Mouse (Mus musculus) forebrain, embryonic 13.5 days (tissue): ENCODE measurements around the gene Serpine1. TPM values are rescaled to one million over a fixed set of nuclear protein-coding genes. Genes with fewer than 3 reads are reported as not detected.

ENCODE experiments used
- ATAC-seq: fragments of 200-750 bp; cut with Nextera tagmentation; 2 replicates; pipeline ENCODE4 v1.8.0; 2017
- H3K27ac ChIP-seq: fragments of 300-500 bp; sonication (generic); 2 replicates; pipeline ENCODE4 v1.5.1; 2015; ENCODE audit warnings: inconsistent platforms, mild to moderate bottlenecking, moderate library complexity
- H3K27me3 ChIP-seq: fragments of 300-500 bp; sonication (generic); 2 replicates; pipeline ENCODE4 v1.6.1; 2015; ENCODE audit warnings: mild to moderate bottlenecking, inconsistent platforms
- H3K36me3 ChIP-seq: fragments of 300-500 bp; sonication (generic); 2 replicates; pipeline ENCODE4 v1.6.1; 2015; ENCODE audit warnings: mild to moderate bottlenecking, inconsistent platforms; ENCODE audit not compliant: poor library complexity, severe bottlenecking
- H3K4me1 ChIP-seq: fragments of 300-500 bp; sonication (generic); 2 replicates; pipeline ENCODE4 v1.6.1; 2015; ENCODE audit warnings: inconsistent platforms
- H3K4me2 ChIP-seq: fragments of 300-500 bp; sonication (generic); 2 replicates; pipeline ENCODE4 v1.6.1; 2015; ENCODE audit warnings: inconsistent platforms, mild to moderate bottlenecking, moderate library complexity
- H3K4me3 ChIP-seq: fragments of 300-500 bp; sonication (generic); 2 replicates; pipeline ENCODE4 v1.5.1; 2015; ENCODE audit warnings: mild to moderate bottlenecking, inconsistent platforms
- H3K9ac ChIP-seq: fragments of 300-500 bp; sonication (generic); 2 replicates; pipeline ENCODE4 v1.6.1; 2015; ENCODE audit warnings: mild to moderate bottlenecking, inconsistent platforms
- H3K9me3 ChIP-seq: fragments of 300-500 bp; sonication (generic); replicated peaks from 2 replicates; pipeline ENCODE4 v1.6.1; 2016; ENCODE audit warnings: inconsistent platforms
- WGBS: fragments of 180-500 bp; shearing (Covaris S2); methylation state at CpG from one replicate; pipeline ENCODE4 v1.1.7; 2015; 5-methylcytosine and 5-hydroxymethylcytosine counted together
- polyA plus RNA-seq: library from polyadenylated mRNA; unstranded; fragments of >200 nt; fragmentation: Nextera tagmentation; extraction: Ambion mirVana; gene quantifications from 2 replicates; pipeline ENCODE4 v1.2.1, GENCODE M21; 2015

The Serpine1 gene
- polyA plus RNA-seq, 1 experiment from 2014 or later, result 0.14 TPM

- Histone ChIP-seq H3K4me1 (peaks cover 18% of the 10 kb centered on the region), H3K9me3 (no peaks in the 10 kb centered on the region), H3K27me3 (no peaks in the 10 kb centered on the region), H3K4me2 (no peak overlapping the region), H3K36me3 (peaks cover 10% of the 10 kb centered on the region), H3K4me3 (no peak overlapping the region), H3K27ac (no peak overlapping the region), H3K9ac (no peak overlapping the region)
- ATAC-seq, result no peak
Observed at GRCm38 (mm10) chr5:137046991-137047390, 25.1 kb downstream of the Serpine1 start.

- WGBS, result 20% methylated on average over 5 of the region's 5 CpGs
Observed at GRCm38 (mm10) chr5:137046324-137046718, 25.7 kb downstream of the Serpine1 start.

GRCm38 (mm10) chr5:137045402-137046323 is 26.4 kb downstream of the Serpine1 start, which contains the start of gene Ap1s1:
Ap1s1 (minus strand) TSS chr5:137046135.
- WGBS, result under 1% methylated on average over 46 of the region's 48 CpGs

More at GRCm38 (mm10) chr5:137046324-137046718, 25.7 kb downstream of the Serpine1 start:
- H3K36me3 ChIP-seq, result peaks cover 16% of the 10 kb centered on the region
- H3K4me2 ChIP-seq, result peak overlapping the region; percentile 91
- H3K27me3 ChIP-seq, result no peaks in the 10 kb centered on the region
- H3K9ac ChIP-seq, result no peak overlapping the region
- H3K27ac ChIP-seq, result peak overlapping the region; percentile 63
- peaks cover 18% of the 10 kb centered on the region for H3K4me1 ChIP-seq
- H3K4me3 ChIP-seq, result peak overlapping the region; percentile 76
- no peaks in the 10 kb centered on the region for H3K9me3 ChIP-seq
- ATAC-seq, result no peak; the same call in 1 of the 2 replicates

GRCm38 (mm10) chr5:137043997-137044396 is 28.1 kb downstream of the Serpine1 start:
- 96% methylated on average over 7 of the region's 7 CpGs for WGBS
- no peak overlapping the region for H3K27ac ChIP-seq

More at GRCm38 (mm10) chr5:137045402-137046323, 26.4 kb downstream of the Serpine1 start, which contains the start of gene Ap1s1:
- Histone ChIP-seq H3K27ac (peak within 1 kb of the TSS; percentile 72), H3K4me2 (peak within 1 kb of the TSS; percentile 91), H3K27me3 (no peaks in the 10 kb centered on the region), H3K4me1 (peaks cover 18% of the 10 kb centered on the region), H3K9me3 (no peaks in the 10 kb centered on the region), H3K9ac (peak within 1 kb of the TSS; percentile 87), H3K4me3 (peak within 1 kb of the TSS; percentile 76), H3K36me3 (peaks cover 21% of the 10 kb centered on the region)
- ATAC-seq, result peak; percentile 93

GRCm38 (mm10) chr5:137041442-137041841 is 30.6 kb downstream of the Serpine1 start:
- 89% methylated on average over 10 of the region's 10 CpGs for WGBS
- no peak for ATAC-seq
- no peak overlapping the region for H3K27ac ChIP-seq
- peaks cover 15% of the 10 kb centered on the region for H3K4me1 ChIP-seq
- H3K27me3 ChIP-seq, result no peaks in the 10 kb centered on the region
- no peak overlapping the region for H3K9ac ChIP-seq
- peaks cover 63% of the 10 kb centered on the region for H3K36me3 ChIP-seq
- no peak overlapping the region for H3K4me2 ChIP-seq
- no peaks in the 10 kb centered on the region for H3K9me3 ChIP-seq
- no peak overlapping the region for H3K4me3 ChIP-seq

More at GRCm38 (mm10) chr5:137043997-137044396, 28.1 kb downstream of the Serpine1 start:
- Histone ChIP-seq H3K36me3 (peaks cover 37% of the 10 kb centered on the region), H3K9ac (no peak overlapping the region), H3K4me2 (no peak overlapping the region), H3K4me3 (no peak overlapping the region), H3K4me1 (peaks cover 18% of the 10 kb centered on the region), H3K9me3 (no peaks in the 10 kb centered on the region), H3K27me3 (no peaks in the 10 kb centered on the region)
- no peak for ATAC-seq

GRCm38 (mm10) chr5:137039453-137039852 is 32.6 kb downstream of the Serpine1 start:
- 0 out of 2 replicates have a peak, but pooled peaks cover under 1% of the 10 kb centered on the region for H3K27me3 ChIP-seq
- H3K4me1 ChIP-seq, result peaks cover 1% of the 10 kb centered on the region
- no peak overlapping the region for H3K4me3 ChIP-seq
- no peak overlapping the region for H3K27ac ChIP-seq
- no peak overlapping the region for H3K4me2 ChIP-seq
- peaks cover 74% of the 10 kb centered on the region for H3K36me3 ChIP-seq
- no peak overlapping the region for H3K9ac ChIP-seq
- H3K9me3 ChIP-seq, result no peaks in the 10 kb centered on the region
- 93% methylated on average over 10 of the region's 10 CpGs for WGBS
- no peak for ATAC-seq

GRCm38 (mm10) chr5:137036211-137036610 is 35.9 kb downstream of the Serpine1 start:
- Histone ChIP-seq H3K4me1 (peaks cover 14% of the 10 kb centered on the region), H3K27ac (no peak overlapping the region), H3K4me2 (no peak overlapping the region), H3K9me3 (no peaks in the 10 kb centered on the region), H3K4me3 (no peak overlapping the region), H3K36me3 (peaks cover 57% of the 10 kb centered on the region), H3K27me3 (peaks cover 15% of the 10 kb centered on the region), H3K9ac (no peak overlapping the region)
- ATAC-seq, result no peak
- WGBS, result 88% methylated on average over 13 of the region's 13 CpGs

- Histone ChIP-seq H3K9ac (peak overlapping the region; percentile 63), H3K27me3 (peaks cover 49% of the 10 kb centered on the region), H3K4me2 (peak overlapping the region; percentile 99), H3K36me3 (peaks cover 24% of the 10 kb centered on the region), H3K4me3 (peak overlapping the region; percentile 51), H3K4me1 (peaks cover 36% of the 10 kb centered on the region), H3K9me3 (no peaks in the 10 kb centered on the region), H3K27ac (peak overlapping the region; percentile 12; the same call in 1 of the 2 replicates)
- peak; percentile 77 for ATAC-seq
- under 1% methylated on average over 28 of the region's 49 CpGs for WGBS
Observed at GRCm38 (mm10) chr5:137032641-137033074, 39.4 kb downstream of the Serpine1 start.

- Histone ChIP-seq H3K27ac (no peak overlapping the region), H3K27me3 (peaks cover 55% of the 10 kb centered on the region), H3K9ac (peak overlapping the region; percentile 63), H3K36me3 (peaks cover 17% of the 10 kb centered on the region), H3K4me1 (peaks cover 36% of the 10 kb centered on the region), H3K4me3 (peak overlapping the region; percentile 51), H3K9me3 (no peaks in the 10 kb centered on the region), H3K4me2 (peak overlapping the region; percentile 99)
- WGBS, result under 1% methylated on average over 33 of the region's 33 CpGs
- ATAC-seq, result peak; percentile 1; the same call in 1 of the 2 replicates
Observed at GRCm38 (mm10) chr5:137032033-137032421, 40.0 kb downstream of the Serpine1 start.

GRCm38 (mm10) chr5:137031076-137032032 is 40.7 kb downstream of the Serpine1 start:
- Histone ChIP-seq H3K4me2 (peak overlapping the region; percentile 99), H3K9me3 (no peaks in the 10 kb centered on the region), H3K4me1 (peaks cover 36% of the 10 kb centered on the region), H3K36me3 (peaks cover 11% of the 10 kb centered on the region), H3K27me3 (peaks cover 62% of the 10 kb centered on the region), H3K9ac (peak overlapping the region; percentile 63), H3K27ac (no peak overlapping the region), H3K4me3 (peak overlapping the region; percentile 51)
- no peak for ATAC-seq
- WGBS, result 1% methylated on average over 78 of the region's 78 CpGs

- Histone ChIP-seq H3K9ac (peak overlapping the region; percentile 54), H3K27ac (no peak overlapping the region), H3K4me1 (peaks cover 38% of the 10 kb centered on the region), H3K36me3 (peaks cover 1% of the 10 kb centered on the region; the same call in 1 of the 2 replicates), H3K4me3 (peak overlapping the region; percentile 51), H3K27me3 (peaks cover 71% of the 10 kb centered on the region), H3K4me2 (peak overlapping the region; percentile 99), H3K9me3 (no peaks in the 10 kb centered on the region)
- ATAC-seq, result no peak
- WGBS, result 9% methylated on average over 22 of the region's 22 CpGs
Observed at GRCm38 (mm10) chr5:137030416-137030810, 41.7 kb downstream of the Serpine1 start.
